Mouse (Mus musculus): ENCODE measurements around the gene Dcp1a.
A peak's percentile ranks its signal among the peaks of the same experiment; 100 is the strongest.

Dcp1a gene

DNA sequence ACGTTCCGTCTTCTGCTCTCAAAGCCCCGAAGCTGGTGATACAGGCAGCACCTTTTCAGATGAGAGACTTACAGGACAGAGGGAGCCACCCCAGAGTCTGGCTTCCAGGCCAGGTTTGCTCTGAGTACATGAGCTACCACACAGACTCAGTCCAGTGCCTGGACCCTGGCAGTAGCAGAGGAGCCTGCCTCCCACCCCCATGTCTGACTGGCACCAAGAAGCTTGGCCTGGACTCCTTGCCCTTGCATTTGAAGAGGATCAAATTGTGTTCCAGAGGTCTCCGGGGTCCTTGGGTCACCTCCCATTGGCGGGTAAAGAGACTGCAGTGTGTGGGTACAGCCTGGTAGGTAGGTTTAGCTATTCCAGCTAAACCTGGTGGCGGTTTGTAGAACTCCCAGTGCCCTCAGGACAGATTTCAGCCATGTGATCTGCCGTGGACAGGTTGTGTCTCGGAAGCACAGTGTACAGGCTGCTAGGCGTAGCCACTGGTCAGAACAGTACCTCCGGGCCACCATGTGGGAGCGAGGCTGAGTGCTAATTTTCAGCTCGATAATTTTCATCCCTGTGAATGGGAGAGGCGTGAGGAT is 81.6 kb downstream of the Dcp1a start:
- no peak for DNase-seq (ENCODE audit: low spot score)

DNA sequence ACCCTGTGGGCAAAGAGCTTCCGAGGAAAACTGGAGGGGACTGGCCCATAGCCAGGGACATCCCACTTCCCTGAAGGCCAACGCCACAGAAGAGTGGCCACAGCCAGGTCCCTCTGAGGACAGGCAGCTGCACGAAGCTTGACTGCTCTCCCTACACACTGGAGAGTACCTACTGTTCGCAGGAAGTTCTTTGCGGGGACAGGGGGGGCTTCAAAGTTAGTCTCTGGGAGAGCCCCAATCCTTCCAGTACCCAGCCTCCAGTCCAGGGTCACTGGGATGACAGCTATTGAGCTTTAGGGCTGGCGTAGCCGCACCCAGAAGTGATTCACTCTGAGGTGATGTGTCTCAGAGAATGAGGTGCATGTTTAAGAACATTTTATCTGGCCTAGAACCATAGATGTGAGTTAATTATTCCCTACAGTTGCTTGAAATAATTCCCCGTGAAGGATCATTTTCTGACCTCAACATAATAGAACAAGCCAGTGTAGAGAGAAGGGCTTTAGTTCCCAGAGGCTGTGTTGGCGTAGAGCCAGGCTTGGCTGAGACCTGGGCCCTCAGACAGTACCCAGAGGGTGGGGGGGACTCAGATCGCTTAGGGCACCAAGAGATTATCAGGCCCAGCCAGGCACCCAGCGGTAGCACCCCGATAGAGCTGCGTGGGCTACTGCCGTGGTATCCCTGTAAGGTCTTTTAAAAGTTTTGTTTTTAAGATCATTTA is 82.3 kb downstream of the Dcp1a start:
- DNase-seq (ENCODE audit: low spot score) = no peak

DNA sequence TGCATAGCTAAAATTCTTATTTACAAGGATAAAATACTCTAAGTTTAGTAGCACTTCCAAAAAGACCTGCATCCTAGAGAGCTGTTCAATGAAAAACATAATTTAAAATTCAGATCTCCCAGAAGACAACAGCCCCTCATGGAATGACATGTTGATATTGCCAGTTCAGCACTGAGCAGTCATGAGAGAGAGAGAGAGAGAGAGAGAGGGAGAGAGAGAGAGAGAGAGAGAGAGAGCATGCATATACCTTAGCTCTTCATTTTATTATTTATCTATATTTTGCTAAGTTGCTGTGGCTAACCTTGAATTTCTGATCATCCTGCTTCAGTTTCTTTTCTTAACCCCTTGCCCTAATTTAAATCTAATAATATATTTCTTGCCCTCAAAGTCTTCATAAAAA is 83.0 kb downstream of the Dcp1a start:
- DNase-seq (ENCODE audit: low spot score) = no peak

DNA sequence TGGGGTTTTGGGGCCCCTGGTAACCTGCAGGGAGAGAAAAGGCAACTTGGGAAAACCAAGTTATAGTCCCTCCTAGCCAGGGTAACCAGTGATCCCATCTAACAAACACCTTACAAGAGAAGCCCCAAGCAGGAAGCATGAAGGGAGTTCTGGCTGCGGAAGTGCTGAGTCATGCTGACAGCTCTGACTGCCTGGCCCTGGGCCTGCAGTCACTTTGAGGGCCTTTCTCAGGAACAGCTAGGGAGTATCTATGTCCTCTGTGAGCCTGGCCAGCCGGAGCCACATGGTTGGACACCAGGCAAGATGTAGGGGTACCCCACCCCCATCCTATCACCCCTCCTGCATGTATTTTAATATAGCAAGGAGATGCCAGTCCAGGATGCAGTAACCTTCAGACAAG is 85.1 kb downstream of the Dcp1a start:
- peak; percentile 52 for DNase-seq (ENCODE audit: low spot score)

GRCm38 (mm10) chr14:30566317-30566716 is 87.0 kb downstream of the Dcp1a start:
- DNase-seq (ENCODE audit: low spot score) = no peak

DNA sequence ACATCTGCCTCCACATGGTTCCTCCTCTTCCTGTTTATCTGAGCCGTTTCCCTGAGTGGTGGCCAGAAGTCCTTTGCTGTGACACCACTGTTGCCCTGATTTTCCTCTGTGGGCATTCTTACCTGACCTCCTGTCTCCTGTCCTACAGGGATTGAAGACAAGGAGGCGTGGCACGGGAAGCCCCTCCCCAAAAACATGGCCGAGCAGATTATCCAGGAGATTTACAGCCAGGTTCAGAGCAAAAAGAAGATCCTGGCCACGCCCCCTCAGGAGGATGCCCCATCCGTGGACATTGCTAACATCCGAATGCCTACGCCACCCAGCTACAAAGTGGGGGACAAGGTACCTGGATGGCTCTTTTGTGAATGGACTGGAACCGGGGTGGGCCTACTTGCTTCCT is 88.7 kb downstream of the Dcp1a start:
- no peak for DNase-seq (ENCODE audit: low spot score)

DNA sequence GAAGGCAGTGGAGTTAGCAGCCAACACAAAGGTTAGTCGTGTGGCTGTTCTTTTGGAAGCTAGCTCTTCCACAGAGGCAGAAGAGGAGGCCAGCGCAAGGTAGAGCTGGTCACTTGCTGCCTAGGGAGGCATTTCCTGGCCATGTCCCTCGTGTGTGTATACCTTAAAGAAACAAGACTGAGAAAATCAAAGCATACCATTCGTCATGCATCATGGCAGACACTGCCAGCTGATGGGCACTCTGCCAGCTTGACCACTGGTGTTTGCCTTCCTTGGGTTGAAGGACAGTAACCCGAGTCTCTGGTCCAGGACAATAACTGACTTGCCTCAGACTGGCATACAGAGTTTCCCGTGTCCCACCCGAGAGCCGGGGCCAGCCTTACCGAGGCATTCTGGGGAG is 91.0 kb downstream of the Dcp1a start:
- DNase-seq (ENCODE audit: low spot score) = no peak

DNA sequence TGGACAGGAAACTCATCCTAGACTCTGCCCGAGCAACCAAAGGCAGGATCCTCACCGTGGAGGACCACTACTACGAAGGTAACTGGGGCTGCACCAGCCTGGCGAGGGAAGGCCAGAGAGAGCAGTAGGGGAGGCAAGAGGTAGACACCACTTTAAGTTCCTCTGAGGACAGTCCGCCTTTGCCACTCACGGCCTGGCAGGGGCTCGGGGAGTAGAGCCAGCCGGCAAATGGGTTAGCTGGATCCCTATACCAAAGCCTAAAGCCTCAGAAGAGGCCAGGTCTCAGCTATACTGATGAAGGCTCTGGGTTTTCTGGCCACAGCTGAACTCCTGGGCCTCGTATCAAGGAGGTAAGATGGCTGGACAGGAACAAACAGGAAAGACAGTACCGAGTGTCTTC is 92.9 kb downstream of the Dcp1a start:
- no peak for DNase-seq (ENCODE audit: low spot score)

DNA sequence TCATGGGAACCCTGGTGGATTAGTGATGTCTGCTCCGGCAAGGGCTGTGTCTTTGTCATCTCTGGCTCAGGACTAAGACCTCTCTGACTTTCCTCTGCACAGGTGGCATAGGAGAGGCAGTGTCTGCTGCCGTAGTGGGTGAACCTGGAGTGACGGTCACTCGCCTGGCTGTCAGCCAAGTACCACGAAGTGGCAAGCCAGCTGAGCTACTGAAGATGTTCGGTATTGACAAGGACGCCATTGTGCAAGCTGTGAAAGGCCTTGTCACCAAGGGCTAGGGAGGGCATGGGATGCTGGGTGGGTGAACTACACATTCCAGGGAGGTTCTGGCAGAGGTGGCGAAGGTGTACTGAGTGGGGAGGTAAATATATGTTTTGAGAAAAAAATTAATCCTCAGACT is 93.9 kb downstream of the Dcp1a start:
- DNase-seq (ENCODE audit: low spot score) = no peak

GRCm38 (mm10) chr14:30573983-30574584 is 94.7 kb downstream of the Dcp1a start:
- peak; percentile 84 for DNase-seq (ENCODE audit: low spot score)

GRCm38 (mm10) chr14:30575791-30576190 is 96.5 kb downstream of the Dcp1a start:
- no peak for DNase-seq (ENCODE audit: low spot score)

GRCm38 (mm10) chr14:30576260-30576659 is 96.9 kb downstream of the Dcp1a start:
- DNase-seq (ENCODE audit: low spot score) = no peak
